Mouse (Mus musculus) erythroblast, embryonic 14.5 days (primary cell): ENCODE measurements around the gene Thap4.

ENCODE experiments used
- GATA1 ChIP-seq: IDR thresholded peaks from 2 replicates; pipeline ENCODE4 v1.6.1; 2012; ENCODE audit warnings: low read length, inconsistent platforms, mixed read lengths
- TAL1 ChIP-seq: IDR thresholded peaks from 3 replicates; pipeline ENCODE4 v1.6.1; 2012; ENCODE audit warnings: low read length, inconsistent platforms, mixed read lengths

DNA sequence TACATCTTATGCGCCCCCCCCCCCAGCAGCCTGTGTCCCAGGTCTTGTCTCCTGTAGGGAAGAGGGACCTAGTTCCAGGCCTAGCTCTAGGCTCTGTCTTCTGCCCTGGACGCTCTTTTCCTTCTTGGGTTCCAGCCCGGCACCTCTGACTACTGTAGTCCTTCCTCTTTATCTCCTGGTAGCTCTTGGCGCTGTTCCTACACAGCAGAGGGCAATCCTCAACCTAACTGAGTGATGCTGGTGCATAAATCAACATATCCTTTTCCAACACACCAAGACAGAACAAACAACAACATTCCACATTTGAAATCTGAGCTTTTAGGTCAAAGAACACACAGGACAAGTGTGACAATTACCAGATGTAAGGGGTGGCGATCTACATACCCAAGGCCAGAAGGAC, 8.5 kb downstream of the Thap4 start:
- TF ChIP-seq GATA1 (no peak), TAL1 (no peak)
